9 mouse cellular contexts compared by ENCODE assay signal in genomic region chr5:112780383-112780782, GRCm38 (mm10).
DNase-seq lines count a peak whose midpoint lies in the region; ATAC-seq and TF ChIP-seq lines count a peak whose summit lies in the region.
"Had no signal": no experiment of that assay in that cellular context is flagged by ENCODE, and none has a peak within 500 bp of the region (broad histone marks: within the 10 kb centered on the region; RNA-seq: fewer than 3 reads in every experiment).

No protein-coding gene starts in this region.

- no peaks in the 10 kb centered on the region for H3K36me3 ChIP-seq in forebrain, postnatal 0 days (ENCODE audit: insufficient read depth)
- H3K36me3 ChIP-seq in forebrain, embryonic 13.5 days (ENCODE audit: poor library complexity, severe bottlenecking) = no peaks in the 10 kb centered on the region
- no peaks in the 10 kb centered on the region for H3K36me3 ChIP-seq in lung, embryonic 15.5 days

- no peaks in the 10 kb centered on the region for H3K4me1 ChIP-seq in forebrain, postnatal 0 days (ENCODE audit: insufficient read depth)
- H3K4me1 ChIP-seq in forebrain, embryonic 13.5 days = peaks cover 8% of the 10 kb centered on the region; the same call in 1 of the 2 replicates
- peaks cover 10% of the 10 kb centered on the region for H3K4me1 ChIP-seq in lung, embryonic 15.5 days
- H3K4me1 ChIP-seq: megakaryocyte, embryonic 14.5 days had no signal

- no peaks in the 10 kb centered on the region for H3K9me3 ChIP-seq in forebrain, postnatal 0 days (ENCODE audit: low read length)
- no peaks in the 10 kb centered on the region for H3K9me3 ChIP-seq in forebrain, embryonic 13.5 days (replicated peaks)
- H3K9me3 ChIP-seq in lung, embryonic 15.5 days = no peaks in the 10 kb centered on the region

- WGBS in forebrain, postnatal 0 days = 32% methylated on average over 5 of the region's 5 CpGs
- 62% methylated on average over 5 of the region's 5 CpGs for WGBS in forebrain, embryonic 13.5 days
- 32% methylated on average over 5 of the region's 5 CpGs for WGBS in lung, embryonic 15.5 days

- no peak for TF ChIP-seq CTCF in forebrain, postnatal 0 days (IDR thresholded peaks at IDR 0.05; ENCODE audit: low read depth)

- no peaks in the 10 kb centered on the region for H3K27me3 ChIP-seq in forebrain, postnatal 0 days (ENCODE audit: insufficient read depth, low read length)
- no peaks in the 10 kb centered on the region for H3K27me3 ChIP-seq in forebrain, embryonic 13.5 days
- no peaks in the 10 kb centered on the region for H3K27me3 ChIP-seq in lung, embryonic 15.5 days
- H3K27me3 ChIP-seq: megakaryocyte, embryonic 14.5 days had no signal

- DNase-seq in forebrain, postnatal 0 days = peak; percentile 61
- DNase-seq in adrenal gland, postnatal 25 days = peak; percentile 86
- peak; percentile 65 to 76 for DNase-seq in gastrocnemius, adult 8-10 months (ENCODE audit: low spot score in 2 of 2)
- DNase-seq in urinary bladder, postnatal 10 days (ENCODE audit: low spot score) = no peak
- no peak for DNase-seq in heart, adult 9 months (ENCODE audit: low spot score in 2 of 2)

- H3K4me3 ChIP-seq in forebrain, postnatal 0 days (ENCODE audit: low read depth, low read length) = no peak overlapping the region
- H3K4me3 ChIP-seq in forebrain, embryonic 13.5 days = no peak overlapping the region
- H3K4me3 ChIP-seq in lung, embryonic 15.5 days = no peak overlapping the region
- H3K4me3 ChIP-seq: megakaryocyte, embryonic 14.5 days had no signal

- H3K4me2 ChIP-seq in forebrain, postnatal 0 days (ENCODE audit: low read depth) = no peak overlapping the region
- H3K4me2 ChIP-seq in forebrain, embryonic 13.5 days = no peak overlapping the region
- H3K4me2 ChIP-seq in lung, embryonic 15.5 days = no peak overlapping the region

- H3K27ac ChIP-seq in forebrain, postnatal 0 days (ENCODE audit: low read depth, low read length) = no peak overlapping the region
- H3K27ac ChIP-seq in forebrain, embryonic 13.5 days = no peak overlapping the region
- H3K27ac ChIP-seq in lung, embryonic 15.5 days = no peak overlapping the region

- no peak overlapping the region for H3K9ac ChIP-seq in forebrain, postnatal 0 days
- no peak overlapping the region for H3K9ac ChIP-seq in forebrain, embryonic 13.5 days
- no peak overlapping the region for H3K9ac ChIP-seq in lung, embryonic 15.5 days

- ATAC-seq in forebrain, postnatal 0 days = peak; percentile 50; the same call in 1 of the 2 replicates
- ATAC-seq in forebrain, embryonic 13.5 days = no peak
- ATAC-seq in lung, embryonic 15.5 days (ENCODE audit: borderline replicate concordance, extremely low read depth, low FRiP score, low TSS enrichment) = peak; percentile 52; the same call in 1 of the 2 replicates
- no peak for ATAC-seq in monocyte, adult 5-6 weeks (replicated peaks; ENCODE audit: insufficient number of reproducible peaks, low FRiP score, low TSS enrichment, poor library complexity, severe bottlenecking)

Comparison
In these comparisons a context has a peak if more than half of its experiments do, and no peak if none do; other contexts are left out.
1. ATAC-seq: peak in forebrain, postnatal 0 days (single experiment) and lung, embryonic 15.5 days (single experiment); none in forebrain, embryonic 13.5 days (single experiment) and monocyte, adult 5-6 weeks (single experiment).
2. DNase-seq: peak in forebrain, postnatal 0 days (single experiment), adrenal gland, postnatal 25 days (single experiment) and gastrocnemius, adult 8-10 months (2 of 2); none in urinary bladder, postnatal 10 days (single experiment) and heart, adult 9 months (0 of 2).